Mouse (Mus musculus) intestine, embryonic 15.5 days (tissue): ENCODE results near the gene 4933416C03Rik. TPM values are rescaled to one million over a fixed set of nuclear protein-coding genes. Genes with fewer than 3 reads are reported as not detected.

ENCODE experiments used
- ATAC-seq: fragments of 200-750 bp; cut with Nextera tagmentation; 2 replicates; pipeline ENCODE4 v1.8.0; 2017; ENCODE audit warnings: moderate TSS enrichment, moderate library complexity
- H3K27ac ChIP-seq: fragments of 300-500 bp; sonication (generic); 2 replicates; pipeline ENCODE4 v1.5.1; 2015; ENCODE audit warnings: mild to moderate bottlenecking, inconsistent platforms
- H3K27me3 ChIP-seq: fragments of 300-500 bp; sonication (generic); replicated peaks from 2 replicates; pipeline ENCODE4 v1.6.1; 2015; ENCODE audit warnings: inconsistent platforms
- H3K36me3 ChIP-seq: fragments of 300-500 bp; sonication (generic); 2 replicates; pipeline ENCODE4 v1.6.1; 2015; ENCODE audit warnings: inconsistent platforms
- H3K4me1 ChIP-seq: fragments of 300-500 bp; sonication (generic); replicated peaks from 2 replicates; pipeline ENCODE4 v1.6.1; 2015; ENCODE audit warnings: inconsistent platforms
- H3K4me2 ChIP-seq: fragments of 300-500 bp; sonication (generic); replicated peaks from 2 replicates; pipeline ENCODE4 v1.6.1; 2015; ENCODE audit warnings: mild to moderate bottlenecking, inconsistent platforms
- H3K4me3 ChIP-seq: fragments of 300-500 bp; sonication (generic); replicated peaks from 2 replicates; pipeline ENCODE4 v1.5.1; 2015; ENCODE audit warnings: inconsistent platforms
- H3K9ac ChIP-seq: fragments of 300-500 bp; sonication (generic); 2 replicates; pipeline ENCODE4 v1.6.1; 2015; ENCODE audit warnings: inconsistent platforms
- H3K9me3 ChIP-seq: fragments of 300-500 bp; sonication (generic); 2 replicates; pipeline ENCODE4 v1.6.1; 2016; ENCODE audit warnings: inconsistent platforms
- WGBS: fragments of 180-500 bp; shearing (Covaris S2); methylation state at CpG from one replicate; pipeline ENCODE4 v1.1.7; 2015; 5-methylcytosine and 5-hydroxymethylcytosine counted together
- polyA plus RNA-seq: library from polyadenylated mRNA; unstranded; fragments of >200 nt; fragmentation: Nextera tagmentation; extraction: Ambion mirVana; gene quantifications from 2 replicates; pipeline ENCODE4 v1.2.1, GENCODE M21; 2015

Gene 4933416C03Rik
- polyA plus RNA-seq, 1 experiment from 2014 or later: not detected

DNA sequence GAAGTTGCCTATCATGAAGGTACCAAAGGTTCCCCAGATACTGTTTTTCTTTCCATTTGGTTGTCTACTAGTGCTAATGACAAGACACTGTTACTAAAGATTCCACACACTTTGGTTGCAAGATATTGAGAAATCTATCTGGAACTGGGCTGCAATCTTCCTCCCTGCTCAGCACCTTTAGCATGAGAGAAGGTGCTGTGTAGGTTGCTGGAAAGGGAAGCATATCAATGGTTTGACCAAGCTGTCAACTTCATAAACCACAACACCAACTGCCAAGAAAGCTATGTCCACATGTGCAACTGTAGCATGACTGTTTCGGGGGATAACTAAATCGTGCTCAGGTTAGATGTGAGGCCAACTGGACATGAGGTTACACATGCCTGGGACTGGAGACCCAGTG lies 7.7 kb upstream of the 4933416C03Rik start:
- Histone ChIP-seq H3K4me2 (no peak overlapping the region), H3K9me3 (no peaks in the 10 kb centered on the region), H3K27ac (no peak overlapping the region), H3K27me3 (no peaks in the 10 kb centered on the region), H3K4me1 (no peaks in the 10 kb centered on the region), H3K36me3 (no peaks in the 10 kb centered on the region), H3K9ac (no peak overlapping the region), H3K4me3 (no peak overlapping the region)
- WGBS: 86% methylated on average over 2 of the region's 2 CpGs
- no peak for ATAC-seq

DNA sequence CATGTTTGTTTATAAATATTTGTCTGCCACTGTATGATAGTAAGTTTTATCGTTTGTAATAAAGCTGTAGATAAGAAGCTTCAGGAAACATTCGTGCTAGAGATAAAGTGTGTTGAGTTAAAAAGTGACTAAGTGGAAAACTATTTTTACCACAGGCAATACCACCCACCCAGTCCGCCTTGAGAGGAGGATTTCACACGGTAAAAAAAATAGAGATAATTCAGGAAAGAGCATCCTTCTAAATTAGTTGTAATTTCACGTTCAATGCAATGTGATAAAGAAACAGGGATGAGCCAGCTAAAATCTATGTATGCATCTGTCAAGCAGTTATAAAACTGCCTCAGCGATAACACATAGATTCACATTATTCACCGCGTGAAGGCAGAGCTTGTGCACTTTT lies 3.3 kb upstream of the 4933416C03Rik start:
- Histone ChIP-seq H3K36me3 (no peaks in the 10 kb centered on the region), H3K27me3 (no peaks in the 10 kb centered on the region), H3K4me1 (no peaks in the 10 kb centered on the region), H3K4me2 (no peak overlapping the region), H3K4me3 (no peak overlapping the region), H3K27ac (no peak overlapping the region), H3K9me3 (no peaks in the 10 kb centered on the region), H3K9ac (no peak overlapping the region)
- 52% methylated on average over 8 of the region's 8 CpGs for WGBS
- ATAC-seq: peak; percentile 62; the same call in 1 of the 2 replicates

DNA sequence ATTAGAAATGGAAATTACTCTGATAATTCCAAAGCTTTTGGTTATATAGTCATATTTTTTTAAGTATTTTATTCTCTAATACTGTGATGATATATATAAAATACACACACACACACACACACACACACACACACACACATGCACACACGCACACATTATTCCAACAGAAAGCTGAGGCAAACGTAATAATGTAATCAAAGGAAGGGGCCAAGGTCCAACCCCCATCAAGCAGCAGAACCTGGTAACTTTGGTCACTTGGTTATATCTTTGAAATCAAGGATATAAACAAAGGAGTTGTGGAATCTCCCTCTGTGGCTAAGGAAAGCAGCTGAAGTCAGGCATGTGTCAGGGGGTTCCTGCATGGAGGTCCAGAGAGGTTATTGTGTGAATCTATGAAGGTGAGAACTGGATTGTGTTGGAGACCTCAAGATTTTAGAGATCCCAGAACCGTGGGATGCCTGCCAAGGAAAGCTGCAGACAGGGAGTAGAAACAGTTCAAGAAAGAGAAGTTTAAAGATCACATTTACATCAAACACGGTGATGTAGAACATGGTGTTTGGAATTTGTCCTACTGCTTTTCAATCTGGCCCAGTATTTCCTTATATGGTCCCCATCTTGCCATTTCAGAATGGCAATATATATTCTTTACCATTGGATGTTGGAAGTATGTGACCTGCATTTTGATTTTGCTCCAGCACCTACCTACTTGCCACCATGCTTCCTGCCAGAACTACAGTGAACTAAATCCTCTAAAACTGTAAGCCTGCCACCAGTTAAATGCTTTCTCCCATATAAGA lies 2.4 kb upstream of the 4933416C03Rik start:
- no peak overlapping the region for H3K4me2 ChIP-seq
- no peaks in the 10 kb centered on the region for H3K9me3 ChIP-seq
- H3K27ac ChIP-seq: no peak overlapping the region
- 50% methylated on average over 4 of the region's 4 CpGs for WGBS
- no peaks in the 10 kb centered on the region for H3K36me3 ChIP-seq
- no peaks in the 10 kb centered on the region for H3K27me3 ChIP-seq
- no peaks in the 10 kb centered on the region for H3K4me1 ChIP-seq
- peak; percentile 51; the same call in 1 of the 2 replicates for ATAC-seq
- no peak overlapping the region for H3K9ac ChIP-seq
- no peak overlapping the region for H3K4me3 ChIP-seq

DNA sequence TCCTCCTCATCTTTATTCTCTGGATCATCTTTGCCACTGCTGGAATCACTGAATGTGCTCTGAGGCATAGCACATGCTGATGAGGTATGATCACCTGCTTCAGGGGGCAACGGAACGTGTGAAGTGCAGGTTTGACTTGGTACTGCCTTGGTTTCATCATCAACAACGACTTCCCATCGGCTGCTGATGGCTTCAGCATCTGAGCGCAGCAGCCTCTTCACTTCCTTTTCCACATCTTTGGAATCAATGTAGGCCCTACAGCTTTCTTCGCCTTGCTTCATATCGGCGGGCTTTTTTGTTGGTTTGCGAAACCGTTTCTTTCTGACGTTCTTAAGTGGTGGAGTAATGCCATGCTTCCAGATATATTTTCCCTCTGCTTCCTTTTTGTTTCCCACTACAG lies 849 bp downstream of the 4933416C03Rik start:
- Histone ChIP-seq H3K4me3 (no peak overlapping the region), H3K27me3 (no peaks in the 10 kb centered on the region), H3K27ac (no peak overlapping the region), H3K9ac (no peak overlapping the region), H3K4me1 (no peaks in the 10 kb centered on the region), H3K36me3 (no peaks in the 10 kb centered on the region), H3K9me3 (no peaks in the 10 kb centered on the region), H3K4me2 (no peak overlapping the region)
- no peak for ATAC-seq
- WGBS: 95% methylated on average over 11 of the region's 11 CpGs

DNA sequence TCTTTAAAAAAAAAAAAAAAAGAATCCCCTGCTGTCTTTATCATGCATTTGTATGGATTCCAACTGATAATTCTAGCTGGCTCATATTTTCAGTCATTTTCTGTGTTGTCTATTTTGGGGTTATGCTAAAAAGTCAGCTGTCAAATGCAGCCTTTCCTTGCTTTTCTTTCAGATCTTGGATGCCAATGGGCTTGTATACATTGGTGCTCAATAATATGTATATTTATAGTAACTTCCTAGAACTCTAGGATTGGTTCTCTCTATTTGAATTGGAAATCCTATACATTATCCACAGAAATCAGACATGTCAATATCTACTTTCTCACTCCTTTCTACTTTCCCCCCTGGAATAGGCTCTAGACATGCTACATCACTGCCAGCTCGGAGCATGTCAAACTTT lies 5.0 kb downstream of the 4933416C03Rik start:
- no peak for ATAC-seq
- Histone ChIP-seq H3K9me3 (no peaks in the 10 kb centered on the region), H3K27me3 (no peaks in the 10 kb centered on the region), H3K9ac (no peak overlapping the region), H3K4me3 (no peak overlapping the region), H3K27ac (no peak overlapping the region), H3K4me2 (no peak overlapping the region), H3K36me3 (no peaks in the 10 kb centered on the region), H3K4me1 (no peaks in the 10 kb centered on the region)
- 90% methylated on average over 1 of the region's 1 CpGs for WGBS

DNA sequence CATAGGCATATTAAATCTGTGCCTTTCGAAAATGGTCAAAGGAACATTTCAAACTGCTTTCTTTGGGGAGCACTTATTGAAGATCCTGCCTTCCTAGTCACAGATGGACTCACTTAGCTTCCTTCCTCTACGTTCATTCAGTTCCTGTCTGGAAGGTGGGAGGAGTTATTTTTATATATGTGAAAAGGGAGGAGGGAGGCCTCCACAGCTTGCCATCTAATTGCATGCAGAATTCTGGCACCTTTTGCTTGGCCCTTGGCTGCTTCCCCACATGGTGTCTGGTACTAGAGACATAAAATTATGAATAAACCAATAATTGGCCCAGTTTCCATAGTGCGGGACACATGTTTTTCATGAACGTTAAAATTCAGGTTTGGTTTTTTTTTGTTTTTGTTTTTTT lies 5.5 kb downstream of the 4933416C03Rik start:
- no peak overlapping the region for H3K4me3 ChIP-seq
- H3K9ac ChIP-seq: no peak overlapping the region
- H3K36me3 ChIP-seq: no peaks in the 10 kb centered on the region
- H3K9me3 ChIP-seq: no peaks in the 10 kb centered on the region
- no peak overlapping the region for H3K4me2 ChIP-seq
- no peak overlapping the region for H3K27ac ChIP-seq
- H3K4me1 ChIP-seq: no peaks in the 10 kb centered on the region
- H3K27me3 ChIP-seq: no peaks in the 10 kb centered on the region
- no peak for ATAC-seq
- 84% methylated on average over 4 of the region's 4 CpGs for WGBS

DNA sequence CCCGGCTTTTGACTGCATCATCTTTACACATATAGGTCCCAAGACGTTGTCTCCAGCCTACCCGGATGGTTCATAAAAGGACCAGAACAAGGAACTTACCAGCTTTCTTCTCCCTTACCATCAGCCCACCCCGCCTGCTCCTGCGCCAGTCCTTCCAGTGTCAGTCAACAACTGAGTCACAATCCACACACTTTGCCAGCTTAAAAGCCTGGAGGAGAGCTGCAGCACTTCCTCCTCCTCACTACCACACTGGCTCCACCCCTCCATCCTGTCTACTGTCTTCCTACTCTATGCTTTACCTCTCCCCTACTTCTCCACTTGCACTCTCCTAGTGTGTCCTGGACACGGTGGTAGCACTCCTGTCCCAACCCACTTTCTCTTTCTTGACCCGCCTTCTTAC lies 15.2 kb downstream of the 4933416C03Rik start:
- Histone ChIP-seq H3K9ac (no peak overlapping the region), H3K4me3 (no peak overlapping the region), H3K36me3 (no peaks in the 10 kb centered on the region), H3K4me2 (no peak overlapping the region), H3K27ac (no peak overlapping the region), H3K27me3 (no peaks in the 10 kb centered on the region), H3K4me1 (no peaks in the 10 kb centered on the region), H3K9me3 (no peaks in the 10 kb centered on the region)
- ATAC-seq: no peak
- WGBS: 90% methylated on average over 7 of the region's 7 CpGs

DNA sequence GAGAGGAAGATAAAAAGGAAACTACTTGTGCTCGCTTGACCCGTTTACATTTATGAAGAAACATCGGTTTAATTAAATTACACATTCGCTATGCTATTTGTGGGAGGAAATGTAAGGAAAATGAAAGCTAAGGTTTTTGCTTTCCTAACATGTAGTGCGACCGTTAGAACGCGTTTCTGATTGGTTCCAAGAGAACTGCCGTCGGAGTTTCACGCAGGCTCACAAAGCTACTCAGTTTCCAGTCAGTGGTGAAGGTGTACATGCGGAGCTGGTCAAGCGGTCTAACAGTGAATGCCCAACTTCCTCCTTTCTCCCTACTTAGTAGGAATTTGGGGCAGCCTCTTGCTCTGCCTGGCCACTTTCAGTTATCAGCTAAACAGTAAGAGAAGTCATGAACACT lies 17.3 kb downstream of the 4933416C03Rik start:
- no peak overlapping the region for H3K4me2 ChIP-seq
- no peak overlapping the region for H3K9ac ChIP-seq
- WGBS: 88% methylated on average over 13 of the region's 13 CpGs
- no peaks in the 10 kb centered on the region for H3K4me1 ChIP-seq
- no peaks in the 10 kb centered on the region for H3K36me3 ChIP-seq
- no peak overlapping the region for H3K4me3 ChIP-seq
- H3K27me3 ChIP-seq: no peaks in the 10 kb centered on the region
- no peaks in the 10 kb centered on the region for H3K9me3 ChIP-seq
- no peak for ATAC-seq
- no peak overlapping the region for H3K27ac ChIP-seq

DNA sequence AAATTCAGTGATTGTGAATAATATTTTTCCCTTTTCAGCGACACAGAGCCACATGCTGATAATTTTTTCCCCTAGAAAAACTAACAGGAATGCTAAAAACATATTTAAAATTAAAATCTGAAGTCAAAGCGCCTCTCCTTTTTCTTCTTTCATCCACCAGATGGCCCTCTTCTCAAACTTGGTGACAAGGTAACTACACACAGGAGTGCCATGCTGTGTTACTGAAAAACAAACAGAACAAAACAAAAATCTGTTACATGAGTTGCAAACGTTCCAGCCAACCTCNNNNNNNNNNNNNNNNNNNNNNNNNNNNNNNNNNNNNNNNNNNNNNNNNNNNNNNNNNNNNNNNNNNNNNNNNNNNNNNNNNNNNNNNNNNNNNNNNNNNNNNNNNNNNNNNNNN lies 29.8 kb downstream of the 4933416C03Rik start:
- Histone ChIP-seq H3K27ac (no peak overlapping the region), H3K36me3 (no peaks in the 10 kb centered on the region), H3K4me3 (no peak overlapping the region), H3K4me2 (no peak overlapping the region), H3K9ac (no peak overlapping the region), H3K4me1 (no peaks in the 10 kb centered on the region), H3K9me3 (no peaks in the 10 kb centered on the region), H3K27me3 (no peaks in the 10 kb centered on the region)
- 23% methylated on average over 3 of the region's 3 CpGs for WGBS
- ATAC-seq: no peak

DNA sequence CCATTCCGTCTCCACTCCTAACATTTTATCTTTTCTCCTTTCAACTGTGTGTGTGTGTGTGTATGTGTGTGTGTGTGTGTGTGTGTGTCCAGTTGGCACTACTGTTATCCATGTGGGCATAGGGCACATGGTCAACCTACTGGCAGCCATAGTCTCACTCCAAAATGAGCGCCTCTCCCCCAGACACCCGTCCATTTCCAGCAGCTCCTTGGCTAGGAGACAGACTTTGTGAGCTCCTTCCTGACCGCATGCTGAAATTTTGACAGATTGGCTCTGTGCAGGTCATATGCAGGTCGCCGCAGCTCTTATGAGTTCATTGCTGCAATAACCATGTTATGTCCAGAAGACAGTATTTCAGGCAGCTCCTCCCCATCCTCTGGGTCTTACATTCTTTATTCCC lies 32.9 kb downstream of the 4933416C03Rik start:
- Histone ChIP-seq H3K27me3 (no peaks in the 10 kb centered on the region), H3K9ac (no peak overlapping the region), H3K27ac (no peak overlapping the region), H3K4me2 (no peak overlapping the region), H3K36me3 (no peaks in the 10 kb centered on the region), H3K4me1 (no peaks in the 10 kb centered on the region), H3K4me3 (no peak overlapping the region), H3K9me3 (no peaks in the 10 kb centered on the region)
- ATAC-seq: no peak
- 82% methylated on average over 6 of the region's 6 CpGs for whole genome bisulfite sequencing

DNA sequence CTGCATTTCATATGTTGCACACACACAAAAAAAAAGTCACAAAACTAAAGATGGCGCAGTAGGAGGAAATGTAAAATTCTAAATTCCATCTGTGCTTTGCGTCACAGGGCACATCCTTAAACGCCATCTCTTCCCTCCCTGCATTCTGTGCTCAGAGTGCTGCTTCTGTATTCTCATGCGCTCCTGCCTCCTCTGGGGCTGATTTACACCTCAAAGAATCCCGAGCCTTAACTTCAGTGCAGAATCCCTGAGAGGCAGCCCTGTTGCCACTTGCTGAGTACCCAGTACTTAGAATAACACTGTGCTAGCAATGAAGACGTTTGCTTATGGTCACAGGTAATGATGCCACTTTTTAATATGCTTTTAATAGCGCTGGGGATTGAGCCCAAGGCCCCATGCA lies 34.3 kb downstream of the 4933416C03Rik start:
- ATAC-seq: no peak
- no peak overlapping the region for H3K27ac ChIP-seq
- H3K4me3 ChIP-seq: no peak overlapping the region
- no peak overlapping the region for H3K9ac ChIP-seq
- H3K36me3 ChIP-seq: no peaks in the 10 kb centered on the region
- H3K9me3 ChIP-seq: no peaks in the 10 kb centered on the region
- 44% methylated on average over 7 of the region's 7 CpGs for WGBS
- no peak overlapping the region for H3K4me2 ChIP-seq
- H3K4me1 ChIP-seq: no peaks in the 10 kb centered on the region
- H3K27me3 ChIP-seq: no peaks in the 10 kb centered on the region

DNA sequence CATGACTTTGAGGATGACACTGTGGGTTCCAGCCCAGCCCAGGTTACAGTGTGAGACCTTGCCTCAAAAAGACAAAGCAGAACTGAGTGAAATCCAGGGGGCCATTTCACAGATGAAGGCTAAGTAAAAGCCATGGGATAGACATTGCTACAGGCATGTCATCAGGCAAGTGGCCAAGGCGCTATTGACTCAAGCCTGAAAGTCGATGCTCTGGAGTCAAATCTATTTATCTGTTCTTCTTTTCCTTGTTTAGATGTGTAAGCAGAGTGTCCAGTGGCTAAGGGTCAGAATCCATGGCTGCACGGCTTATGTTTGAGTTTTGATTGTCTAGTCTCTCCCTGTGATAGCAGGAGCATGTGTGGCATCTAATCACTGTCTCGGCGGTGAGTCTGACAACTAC lies 35.1 kb downstream of the 4933416C03Rik start:
- no peak overlapping the region for H3K4me3 ChIP-seq
- no peak overlapping the region for H3K9ac ChIP-seq
- 69% methylated on average over 5 of the region's 5 CpGs for WGBS
- no peak overlapping the region for H3K27ac ChIP-seq
- no peak for ATAC-seq
- no peaks in the 10 kb centered on the region for H3K4me1 ChIP-seq
- H3K9me3 ChIP-seq: no peaks in the 10 kb centered on the region
- H3K4me2 ChIP-seq: no peak overlapping the region
- H3K36me3 ChIP-seq: no peaks in the 10 kb centered on the region
- H3K27me3 ChIP-seq: no peaks in the 10 kb centered on the region

DNA sequence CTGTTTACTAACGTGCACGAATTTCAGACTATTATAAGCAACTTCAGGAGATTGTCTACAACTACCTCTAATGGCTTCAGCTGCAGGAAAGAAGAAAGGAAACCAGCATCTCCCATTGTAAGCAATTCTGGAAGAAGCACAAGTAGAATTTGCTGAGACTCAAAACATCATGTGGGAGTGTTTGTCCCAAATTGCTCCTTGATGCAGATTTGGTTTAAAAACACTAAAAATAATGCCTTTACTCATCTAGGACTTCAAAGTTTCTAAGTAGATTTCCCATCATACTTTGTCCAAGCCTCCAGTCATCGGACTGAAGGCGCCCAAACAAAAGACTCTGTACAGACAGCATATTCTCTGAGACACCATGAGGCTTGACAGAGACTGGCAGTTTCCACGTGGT lies 37.8 kb downstream of the 4933416C03Rik start:
- Histone ChIP-seq H3K4me3 (no peak overlapping the region), H3K9me3 (no peaks in the 10 kb centered on the region), H3K9ac (no peak overlapping the region), H3K4me1 (no peaks in the 10 kb centered on the region), H3K36me3 (no peaks in the 10 kb centered on the region), H3K4me2 (no peak overlapping the region), H3K27me3 (no peaks in the 10 kb centered on the region), H3K27ac (no peak overlapping the region)
- no peak for ATAC-seq
- 76% methylated on average over 5 of the region's 5 CpGs for WGBS
